Mouse (Mus musculus) urinary bladder, postnatal 14 days (tissue): Measurements from ENCODE around the gene Ripor2.
A peak's percentile ranks its signal among the peaks of the same experiment; 100 is the strongest.

Experiments
- DNase-seq: peaks from one replicate; pipeline ENCODE4 v3.0.0; 2021; ENCODE audit warnings: low spot score

Ripor2 gene

DNA sequence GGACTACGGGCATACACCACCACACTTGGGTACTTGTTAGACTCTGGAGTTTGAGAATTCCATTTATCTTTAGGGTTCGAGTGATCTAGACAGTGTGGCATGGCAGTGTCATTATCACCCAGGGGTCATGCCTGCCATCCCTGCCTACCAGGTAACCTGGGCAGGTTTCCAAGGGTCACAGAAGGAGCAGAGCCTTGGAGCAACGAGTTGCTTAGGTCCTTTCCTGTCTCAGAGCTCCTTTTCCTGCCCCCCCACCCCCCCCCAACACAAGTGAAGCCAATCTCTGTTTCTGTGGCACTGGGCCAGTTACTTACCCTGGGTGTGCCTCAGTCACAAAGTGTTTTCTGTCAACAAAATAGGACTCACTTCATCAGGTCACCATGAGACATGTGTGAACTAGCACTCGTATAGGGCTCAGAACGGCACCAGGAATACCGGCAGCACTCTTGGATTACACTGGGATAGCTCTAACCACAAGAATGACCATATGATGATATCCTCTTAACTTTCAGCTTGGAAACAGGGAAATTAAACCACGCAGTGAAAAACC is 130.7 kb downstream of the Ripor2 start:
- DNase-seq, result no peak

DNA sequence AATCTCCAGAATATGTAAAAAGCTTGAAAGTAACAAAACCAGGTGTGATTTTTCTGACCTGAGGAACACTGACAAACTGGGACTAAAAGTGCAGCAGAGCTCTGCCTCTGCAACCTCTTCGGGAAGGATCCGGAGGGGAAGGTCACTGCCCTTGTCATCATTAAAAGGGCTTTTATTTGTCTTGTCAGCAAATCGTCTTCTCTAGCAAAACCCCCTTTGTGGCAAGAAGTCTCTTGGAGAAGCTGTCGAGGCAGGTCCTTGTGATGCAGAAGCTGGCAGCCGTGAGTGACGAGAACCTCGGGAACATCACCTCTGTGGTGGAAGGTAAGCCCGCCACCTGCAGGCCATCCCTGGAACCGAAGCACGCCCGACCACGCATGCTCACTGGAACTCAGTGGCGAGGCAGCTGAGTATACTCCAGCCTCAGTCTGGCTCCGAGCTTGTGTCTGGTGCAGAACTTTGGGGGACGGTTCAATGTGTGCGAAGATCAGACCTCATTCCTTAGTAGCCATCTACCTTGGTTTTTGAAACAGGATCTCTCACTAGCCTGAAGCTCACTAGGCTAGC is 131.5 kb downstream of the Ripor2 start:
- DNase-seq, result peak; percentile 91

DNA sequence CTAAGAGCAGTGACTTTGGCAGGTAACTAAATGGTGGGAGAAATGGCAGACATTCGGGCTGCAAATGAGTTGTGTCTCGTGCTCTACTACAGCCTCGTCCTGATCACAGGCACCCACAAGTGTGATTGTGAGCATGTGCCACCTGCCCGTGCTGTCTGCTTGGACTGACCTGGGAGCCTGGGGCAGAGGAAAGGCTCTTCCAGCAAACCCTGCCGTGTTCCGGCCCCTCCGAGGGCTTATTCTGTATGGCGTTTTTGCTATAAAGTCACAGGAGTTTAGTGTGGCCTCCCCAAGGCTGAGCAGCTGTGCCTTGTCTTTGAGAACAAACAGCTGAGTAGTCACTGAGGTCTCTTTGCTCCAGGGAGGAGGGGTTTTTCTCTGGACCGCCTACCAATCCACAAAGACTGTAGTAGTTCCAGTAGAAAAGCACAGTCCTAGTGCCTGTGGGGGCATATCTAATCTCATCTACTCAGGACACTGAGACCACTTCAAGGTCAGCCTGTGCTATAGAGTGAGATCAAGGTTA is 132.4 kb downstream of the Ripor2 start:
- no peak for DNase-seq

DNA sequence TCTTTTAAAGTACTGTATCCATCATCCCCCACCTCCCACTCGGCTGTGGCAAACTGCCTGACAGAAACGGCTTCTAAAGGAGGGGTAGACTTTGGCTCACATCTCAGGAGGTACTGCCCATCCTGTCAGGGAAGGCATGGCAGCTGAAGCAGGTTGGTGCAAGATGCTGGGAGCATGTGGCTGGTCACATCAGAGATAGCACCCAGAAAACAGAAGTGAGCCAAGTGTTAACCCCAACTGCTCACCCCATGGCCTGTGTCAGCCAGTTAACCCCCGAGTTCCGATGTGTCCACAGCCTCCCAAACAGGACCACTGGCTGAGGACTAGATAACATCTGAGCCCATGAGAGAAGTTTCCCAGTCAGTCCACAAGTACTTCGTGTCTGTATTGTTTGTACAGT is 133.6 kb downstream of the Ripor2 start:
- DNase-seq, result no peak

DNA sequence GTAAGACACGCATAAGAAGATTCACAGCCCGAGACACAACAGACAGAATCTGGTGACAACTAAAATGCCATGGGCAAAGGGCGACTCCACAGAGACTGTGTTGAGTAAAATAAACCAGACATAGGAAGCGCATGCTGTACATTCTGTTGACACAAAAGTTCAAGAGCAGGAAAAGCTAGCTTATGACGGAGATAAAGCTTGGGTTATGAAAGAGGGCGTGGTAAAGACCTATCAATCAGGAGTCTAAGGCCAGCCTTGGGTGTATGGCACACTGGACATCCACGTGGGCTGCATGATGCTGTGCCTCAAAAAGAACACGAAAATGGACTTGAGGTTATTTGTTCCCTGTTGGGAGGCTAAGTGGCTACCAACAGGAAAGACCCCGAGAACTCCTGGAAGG is 134.5 kb downstream of the Ripor2 start:
- no peak for DNase-seq

DNA sequence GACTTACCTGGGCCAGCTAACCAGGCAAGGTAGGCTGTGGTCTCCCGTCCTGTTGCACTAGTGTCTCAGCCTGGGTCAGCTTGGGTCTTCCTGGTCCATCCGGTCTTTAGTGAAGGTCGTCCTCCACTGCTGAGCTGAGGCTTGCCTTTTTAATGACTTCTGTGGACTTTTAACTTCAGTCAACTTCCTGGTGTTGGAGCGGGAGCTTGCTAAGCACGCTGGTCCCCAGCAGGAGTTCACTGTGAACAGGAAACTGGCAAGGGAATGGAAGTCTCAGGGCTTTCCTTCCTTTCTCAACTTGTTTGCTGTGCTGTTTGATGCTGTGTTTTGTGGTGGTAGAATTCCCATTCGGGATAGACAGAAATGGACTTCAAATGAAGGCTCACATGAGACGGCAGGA is 135.7 kb downstream of the Ripor2 start:
- DNase-seq, result no peak

DNA sequence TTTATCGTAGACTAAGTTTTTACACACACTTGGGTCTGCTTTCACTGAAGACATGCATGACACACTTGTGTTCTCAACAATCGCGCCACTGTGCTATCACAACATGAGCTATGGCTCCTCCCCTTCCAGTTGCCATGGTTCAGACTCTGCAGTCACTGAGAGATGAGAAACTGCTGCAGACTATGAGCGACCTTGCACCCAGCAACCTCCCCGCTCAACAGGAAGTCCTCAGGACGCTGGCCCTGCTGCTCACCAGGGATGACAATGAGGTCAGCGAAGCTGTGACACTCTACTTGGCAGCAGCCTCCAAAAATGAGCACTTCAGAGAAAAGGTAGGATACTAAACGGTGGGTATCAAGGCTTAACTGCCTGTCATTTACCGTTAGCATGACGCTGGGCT is 139.5 kb downstream of the Ripor2 start:
- no peak for DNase-seq

DNA sequence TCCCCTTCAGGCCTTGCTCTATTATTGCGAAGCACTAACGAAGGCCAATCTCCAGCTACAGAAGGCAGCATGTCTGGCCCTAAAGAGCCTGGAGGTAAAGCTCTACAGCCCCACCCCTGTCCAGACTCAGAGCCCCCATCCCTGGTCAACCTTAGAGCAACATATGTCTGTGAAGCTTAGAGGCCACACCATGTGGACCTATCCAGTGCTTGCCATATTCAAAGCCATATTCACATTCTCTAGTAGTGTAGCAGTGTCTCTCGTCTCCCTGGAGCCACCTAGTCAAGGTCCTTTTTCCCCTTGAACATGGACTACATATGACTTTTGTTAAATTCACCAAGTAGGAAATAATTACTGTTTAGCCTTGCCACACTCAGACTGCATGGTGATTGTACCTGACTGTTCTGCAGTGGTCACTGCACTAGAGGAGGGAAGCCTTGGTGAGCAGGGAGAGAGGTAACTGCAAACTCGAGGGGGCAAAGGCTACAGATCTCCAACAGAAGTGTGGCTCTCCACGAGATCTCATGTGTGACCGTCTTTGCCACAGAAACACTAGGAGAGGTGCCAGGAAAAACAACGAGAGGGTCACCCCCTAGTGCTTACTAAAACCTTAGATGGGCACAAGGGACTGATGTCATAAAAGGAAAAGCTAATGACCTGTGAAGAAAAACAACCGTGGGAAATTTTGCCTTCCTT is 141.9 kb downstream of the Ripor2 start:
- no peak for DNase-seq

DNA sequence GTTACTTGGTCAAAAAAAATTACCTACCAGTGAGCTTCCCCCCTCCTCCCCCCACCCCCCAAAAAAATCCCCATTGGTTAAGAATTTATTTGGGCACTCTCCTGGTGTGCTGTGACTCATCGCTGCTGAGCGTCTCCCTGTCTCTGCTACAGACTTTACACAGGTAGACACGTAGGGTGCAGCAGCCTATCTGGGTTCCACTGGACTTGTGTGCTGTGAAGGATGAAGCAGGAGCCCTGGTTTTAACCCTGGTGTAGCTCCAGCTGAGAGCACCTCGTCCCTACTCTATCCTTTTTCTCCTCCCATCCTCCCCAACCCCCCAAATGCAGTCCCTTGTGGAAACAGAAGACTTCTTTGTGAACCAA is 142.4 kb downstream of the Ripor2 start:
- DNase-seq, result no peak

DNA sequence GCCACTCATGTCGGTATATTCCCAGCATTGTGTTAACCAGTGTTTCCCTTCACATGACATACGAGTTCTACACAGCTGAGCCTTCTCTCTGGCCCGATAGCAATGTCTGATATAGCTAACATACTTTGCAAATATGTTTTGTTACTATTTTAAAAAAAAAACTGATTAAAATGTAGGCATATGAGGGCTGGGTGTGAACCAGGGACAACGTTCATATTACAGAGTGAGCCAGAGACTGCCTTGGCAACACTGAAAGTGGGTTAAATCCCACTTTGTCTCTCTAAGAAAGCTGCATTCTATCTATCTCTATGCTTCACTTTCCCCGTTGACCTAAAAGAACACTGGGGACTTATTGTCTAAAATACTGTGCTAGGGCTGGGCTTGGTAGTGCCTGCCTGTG is 147.1 kb downstream of the Ripor2 start:
- DNase-seq, result no peak

DNA sequence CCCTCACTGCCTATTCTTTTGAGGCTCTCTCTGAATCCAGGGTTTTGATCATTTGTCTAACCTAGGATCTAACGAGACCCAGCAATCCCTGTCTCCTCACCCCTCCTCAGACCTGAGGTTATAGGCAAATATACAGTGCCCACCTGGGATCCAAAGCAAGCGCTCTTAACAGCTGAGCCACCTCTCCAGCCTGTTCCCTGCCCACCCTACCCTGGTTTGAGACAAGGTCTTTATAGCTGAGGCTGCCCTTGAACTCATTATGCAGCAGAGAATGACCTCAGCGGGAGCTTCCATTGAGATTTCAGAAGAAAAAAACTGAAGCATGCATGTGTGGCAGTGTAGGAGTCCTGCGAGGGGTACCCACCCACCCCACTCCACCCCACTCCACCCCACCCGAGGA is 152.5 kb downstream of the Ripor2 start:
- no peak for DNase-seq

DNA sequence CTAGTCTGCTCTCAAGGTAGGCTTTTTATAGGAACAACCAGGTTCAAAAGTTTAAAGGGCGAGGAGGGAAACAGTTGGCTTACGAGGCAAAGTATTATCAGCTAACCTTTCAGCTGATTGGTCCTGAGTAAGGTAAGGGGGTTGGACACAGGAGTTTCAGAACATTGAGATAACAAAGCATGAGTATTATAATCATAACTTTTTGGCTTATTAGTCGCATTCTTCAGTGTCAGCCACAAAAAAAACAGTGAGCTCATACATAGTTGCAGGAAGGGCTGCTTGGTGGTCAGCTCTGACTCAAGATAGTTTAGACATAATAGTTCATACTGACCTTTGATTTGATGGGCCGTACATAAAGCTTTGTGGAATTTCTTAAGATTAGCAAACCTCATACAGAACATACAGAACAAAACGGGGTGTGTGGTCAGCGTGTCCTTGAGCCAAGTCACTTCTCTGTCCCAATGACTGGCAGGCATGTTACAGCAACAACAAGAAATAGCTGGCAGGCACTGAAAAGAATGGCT is 153.7 kb downstream of the Ripor2 start:
- DNase-seq, result no peak

DNA sequence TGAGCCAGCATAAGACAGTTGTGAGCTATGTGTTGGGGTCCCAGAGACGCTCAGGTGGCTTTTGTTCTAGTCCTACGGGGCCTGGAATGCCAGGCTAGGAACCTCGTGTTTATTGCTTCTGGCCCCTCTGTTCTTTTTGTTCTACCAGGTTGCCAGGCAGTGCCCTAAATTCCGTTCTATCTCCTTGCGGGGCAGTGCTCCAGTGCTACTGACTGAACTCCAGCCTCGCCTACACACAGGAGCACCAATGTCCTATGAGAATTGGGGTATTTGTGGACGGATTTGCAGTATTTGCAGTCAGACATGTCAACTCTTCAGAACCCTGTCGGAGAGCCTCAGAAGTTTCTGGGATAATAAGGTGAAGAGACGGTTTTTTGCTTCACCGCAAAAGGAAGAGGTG is 159.0 kb downstream of the Ripor2 start, which contains the start of gene Armh2:
TSS of gene Armh2 (plus strand) at position 205 of the 400 bp plus-strand sequence.
- DNase-seq, result no peak

DNA sequence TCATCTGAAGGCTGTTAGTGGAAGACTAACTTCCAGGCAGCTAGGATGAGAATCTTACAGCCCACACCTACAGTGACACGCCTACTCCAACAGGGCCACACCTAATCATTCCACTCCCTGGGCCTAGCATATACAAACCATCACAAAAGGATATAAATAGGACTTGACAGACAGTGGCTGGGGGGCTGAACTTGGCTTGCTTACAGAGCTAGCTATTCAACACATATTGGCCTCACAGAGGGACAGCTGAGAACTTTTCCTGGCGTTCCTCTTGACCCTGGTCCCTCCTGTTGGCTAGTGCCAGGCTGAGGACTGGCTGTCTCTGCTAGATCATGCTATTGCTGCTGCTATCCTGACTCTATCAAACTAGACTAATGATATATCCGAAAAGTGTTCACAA is 165.8 kb downstream of the Ripor2 start:
- no peak for DNase-seq

DNA sequence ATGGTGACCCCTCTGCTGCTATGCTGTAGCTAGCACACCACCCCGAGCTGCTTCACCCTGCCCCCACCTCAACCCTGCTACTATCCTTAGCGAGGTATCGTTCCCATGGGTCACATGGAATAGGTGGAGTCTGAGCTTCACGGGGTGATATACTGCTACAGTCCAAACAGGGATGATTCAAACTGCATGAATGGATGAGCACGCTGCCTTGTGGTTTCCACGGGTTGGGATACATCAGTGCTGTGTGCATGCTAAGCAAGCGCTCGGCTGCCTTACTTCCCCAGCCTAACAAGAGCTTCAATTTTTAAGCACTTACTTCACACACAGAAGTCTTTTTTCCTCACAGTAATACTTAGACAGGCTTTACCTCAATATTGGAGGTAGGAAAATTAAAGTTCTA is 168.8 kb downstream of the Ripor2 start:
- no peak for DNase-seq

DNA sequence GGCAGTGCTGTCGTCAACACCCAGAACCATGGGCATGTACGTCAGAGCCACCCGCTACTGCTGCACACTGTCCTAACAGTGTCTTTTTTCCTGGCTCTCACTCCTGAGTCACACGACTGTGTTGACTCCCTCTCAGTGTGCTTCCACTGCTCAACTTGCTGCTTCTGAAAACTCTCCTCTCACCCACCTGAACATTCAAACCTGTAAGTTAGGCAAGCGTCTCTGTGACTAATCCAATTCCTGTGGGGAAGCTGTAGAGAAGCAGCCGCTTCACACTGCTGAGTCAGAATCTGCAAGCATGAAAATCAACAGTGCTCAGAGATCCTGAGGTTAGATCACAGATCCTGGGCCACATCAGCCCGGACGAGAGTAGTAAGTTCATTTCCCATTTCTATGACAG is 169.4 kb downstream of the Ripor2 start:
- peak; percentile 12 for DNase-seq

DNA sequence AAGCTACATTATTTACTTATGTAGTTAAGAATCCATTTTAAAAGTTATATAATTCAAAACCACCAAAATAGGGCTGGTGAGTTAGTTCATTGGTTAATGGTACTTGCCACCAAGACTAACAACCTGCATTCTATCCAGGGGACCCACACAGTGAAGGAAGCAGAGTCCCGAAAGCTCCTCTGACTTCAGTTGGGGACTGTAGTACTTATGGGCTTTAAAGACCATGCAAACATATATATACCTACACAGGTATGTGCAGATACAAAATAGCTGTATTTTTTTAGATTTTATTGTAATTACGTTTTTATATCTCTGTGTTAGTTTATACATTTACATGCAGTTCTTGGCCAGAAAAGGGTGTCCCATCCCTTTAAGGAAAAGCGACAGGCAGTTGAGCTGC is 174.8 kb downstream of the Ripor2 start:
- DNase-seq, result no peak

DNA sequence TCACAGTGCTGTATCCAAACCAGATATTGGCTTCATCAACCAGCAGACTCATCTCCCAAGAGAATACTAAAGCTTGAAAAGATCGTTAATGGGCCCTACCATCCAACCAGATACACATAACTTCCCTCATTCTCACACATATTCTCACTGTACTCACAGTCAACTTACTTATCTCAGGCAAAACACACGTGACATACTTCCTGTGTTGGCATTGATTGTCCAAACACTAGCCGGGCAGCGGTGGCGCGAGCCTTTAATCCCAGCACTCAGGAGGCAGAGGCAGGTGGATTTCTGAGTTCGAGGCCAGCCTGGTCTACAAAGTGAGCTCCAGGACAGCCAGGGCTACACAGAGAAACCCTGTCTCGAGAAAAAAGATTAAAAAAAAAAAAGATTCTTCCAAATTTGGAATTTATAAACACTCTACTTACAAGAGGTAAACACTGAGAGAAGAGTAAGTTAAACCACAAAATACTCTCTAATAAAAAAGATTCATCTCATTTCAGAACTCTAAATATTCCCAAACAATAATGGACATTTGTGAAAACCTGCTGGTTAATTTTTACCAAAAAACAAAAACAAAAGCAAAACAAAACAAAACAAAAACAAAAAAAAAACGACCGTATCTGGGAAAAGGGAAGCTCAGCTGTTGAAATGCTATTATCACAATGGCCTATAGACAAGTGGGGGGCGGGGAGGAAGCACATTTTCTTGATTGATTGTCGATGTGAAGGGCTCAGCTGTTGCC is 176.0 kb downstream of the Ripor2 start:
- DNase-seq, result no peak

DNA sequence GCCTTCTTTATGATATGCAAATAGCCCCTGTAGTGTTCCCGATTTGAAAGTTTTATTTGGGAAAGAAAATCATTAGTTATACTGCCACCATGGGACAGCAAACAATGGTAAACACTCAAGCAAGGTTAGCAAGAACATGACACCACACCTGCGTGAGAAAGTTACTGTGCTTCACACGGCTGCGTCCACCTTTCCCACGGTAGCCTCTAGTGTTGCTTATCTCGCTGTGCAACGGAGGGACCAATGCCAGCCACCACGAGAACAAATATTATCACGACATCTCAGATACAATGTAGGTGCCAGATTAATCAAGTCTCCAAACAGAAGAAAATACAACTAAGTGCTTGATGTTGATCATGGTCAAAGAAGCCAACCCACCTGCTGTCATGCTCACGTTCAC is 177.5 kb downstream of the Ripor2 start:
- DNase-seq, result no peak

DNA sequence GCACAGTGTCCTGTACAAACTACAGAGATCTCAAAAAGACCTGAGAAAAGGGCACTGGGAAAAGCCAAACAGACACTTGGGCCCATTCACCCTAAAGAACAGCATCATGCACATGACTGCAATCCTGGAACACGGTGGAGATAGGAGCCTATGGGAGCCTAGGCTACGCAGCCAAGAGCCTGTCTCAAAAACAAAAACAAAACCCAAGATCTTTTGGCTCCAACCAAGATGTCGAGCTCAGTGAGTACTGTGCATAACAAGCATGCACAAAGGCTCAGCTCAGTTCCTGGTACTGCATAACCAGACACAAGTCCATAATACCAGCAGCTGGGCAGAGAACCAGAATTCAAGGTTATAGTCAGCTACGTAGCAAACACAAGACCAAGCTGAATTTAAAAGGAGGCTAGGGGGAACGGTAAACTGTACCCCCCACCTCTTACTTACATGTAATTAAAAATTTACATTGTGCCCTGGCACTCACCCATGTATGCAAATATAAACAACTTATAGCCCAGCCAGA is 178.4 kb downstream of the Ripor2 start:
- DNase-seq, result no peak

DNA sequence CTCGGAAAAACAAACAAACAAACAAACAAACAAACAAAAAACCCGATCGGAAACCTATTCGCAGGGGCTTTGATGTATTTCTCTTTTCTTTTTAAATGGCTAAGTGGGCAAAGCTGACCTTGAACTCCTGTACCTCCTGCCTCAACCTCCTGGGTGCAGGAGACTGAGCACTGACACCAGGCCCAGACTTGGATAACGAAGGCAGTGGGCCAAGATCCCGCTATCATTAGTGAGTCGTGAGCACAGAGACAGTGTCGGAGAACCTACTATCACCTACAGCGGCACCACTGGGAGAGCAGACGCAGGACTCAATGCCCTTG is 179.1 kb downstream of the Ripor2 start:
- no peak for DNase-seq

DNA sequence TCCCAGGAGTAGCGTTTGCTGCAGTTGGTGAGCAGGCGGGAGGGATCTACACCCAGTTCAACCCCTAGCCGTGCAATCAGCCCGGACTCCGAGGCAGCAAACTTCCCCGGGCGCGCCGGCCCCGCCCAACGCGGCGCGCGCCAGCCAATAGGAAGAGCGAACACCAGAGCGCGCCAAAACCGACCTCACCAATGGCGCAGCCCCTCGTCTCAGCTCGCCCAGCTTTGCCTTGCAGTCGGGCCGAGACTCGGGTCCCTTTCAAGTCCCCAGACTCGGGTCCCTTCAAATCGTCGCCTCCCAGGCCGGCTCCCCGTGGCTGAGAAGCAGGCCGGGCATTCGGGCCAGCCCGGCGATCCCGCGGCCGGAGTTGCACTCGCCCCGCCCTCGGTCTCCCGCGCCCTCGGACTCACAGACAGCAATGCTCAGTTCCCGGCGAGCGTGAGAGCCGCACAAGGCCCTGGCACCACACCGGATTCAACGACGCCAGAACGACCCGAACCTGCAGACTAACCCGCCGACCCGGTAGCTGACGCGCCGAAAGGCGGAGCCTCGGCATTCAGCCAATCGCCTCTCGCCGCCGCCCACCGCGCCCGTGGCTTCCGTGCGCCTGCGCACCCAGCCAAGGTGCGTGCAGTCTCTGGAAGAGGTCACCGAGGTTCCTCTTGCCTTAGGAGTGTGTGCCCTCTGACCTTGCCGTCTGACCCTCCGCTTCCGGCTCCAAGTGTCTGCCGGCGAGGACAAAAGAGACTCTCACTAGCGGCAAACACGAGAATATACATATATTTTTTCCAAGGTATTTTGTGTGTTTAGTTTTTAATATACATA is 179.6 kb downstream of the Ripor2 start, which contains the start of gene Gmnn:
TSS of gene Gmnn (minus strand) at position 521 of the 825 bp plus-strand sequence.
- DNase-seq, result peak; percentile 87
